Mouse (Mus musculus): ENCODE measurements around the gene Dab1. TPM values are rescaled to one million over a fixed set of nuclear protein-coding genes. Genes with fewer than 3 reads are reported as not detected.

Dab1 gene
- total RNA-seq, 2 experiments from 2014 or later = 103 to 134 TPM

DNA sequence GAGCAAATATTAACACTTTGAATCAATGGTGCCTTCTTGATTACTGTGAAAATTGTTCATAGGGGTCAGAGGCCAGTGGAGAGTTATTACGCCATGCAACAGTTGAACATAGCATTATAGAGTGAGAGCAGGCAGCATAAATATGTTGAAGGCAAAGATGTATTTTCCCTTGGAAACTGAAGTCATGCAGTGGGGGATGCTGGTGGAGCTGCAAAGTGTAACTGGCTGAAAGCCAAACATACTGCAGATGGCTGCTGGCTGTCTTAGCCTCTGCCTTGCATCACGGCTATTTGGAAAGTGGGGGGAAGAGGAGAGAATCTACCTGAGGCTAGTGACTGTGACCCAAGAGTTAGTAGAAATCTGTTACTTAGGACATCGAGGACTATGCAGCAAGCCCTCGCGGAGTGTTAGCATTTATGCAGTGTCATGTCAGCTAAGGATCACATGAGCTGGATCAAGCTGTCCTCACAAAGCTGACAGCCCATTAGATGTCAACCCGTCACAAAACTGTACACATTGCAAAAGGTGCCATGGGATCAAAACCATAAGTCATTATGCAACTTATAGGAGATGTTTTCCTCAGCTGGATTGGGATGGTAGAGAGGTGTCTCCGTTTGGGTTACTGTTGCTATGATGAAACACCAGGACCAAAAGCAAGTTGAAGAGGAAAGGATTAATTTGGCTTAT, 164.5 kb downstream of the Dab1 start:
- DNase-seq (ENCODE audit: low spot score in 2 of 2) = no peak
- intact Hi-C loops (cut with DNase I) = no loop called here

DNA sequence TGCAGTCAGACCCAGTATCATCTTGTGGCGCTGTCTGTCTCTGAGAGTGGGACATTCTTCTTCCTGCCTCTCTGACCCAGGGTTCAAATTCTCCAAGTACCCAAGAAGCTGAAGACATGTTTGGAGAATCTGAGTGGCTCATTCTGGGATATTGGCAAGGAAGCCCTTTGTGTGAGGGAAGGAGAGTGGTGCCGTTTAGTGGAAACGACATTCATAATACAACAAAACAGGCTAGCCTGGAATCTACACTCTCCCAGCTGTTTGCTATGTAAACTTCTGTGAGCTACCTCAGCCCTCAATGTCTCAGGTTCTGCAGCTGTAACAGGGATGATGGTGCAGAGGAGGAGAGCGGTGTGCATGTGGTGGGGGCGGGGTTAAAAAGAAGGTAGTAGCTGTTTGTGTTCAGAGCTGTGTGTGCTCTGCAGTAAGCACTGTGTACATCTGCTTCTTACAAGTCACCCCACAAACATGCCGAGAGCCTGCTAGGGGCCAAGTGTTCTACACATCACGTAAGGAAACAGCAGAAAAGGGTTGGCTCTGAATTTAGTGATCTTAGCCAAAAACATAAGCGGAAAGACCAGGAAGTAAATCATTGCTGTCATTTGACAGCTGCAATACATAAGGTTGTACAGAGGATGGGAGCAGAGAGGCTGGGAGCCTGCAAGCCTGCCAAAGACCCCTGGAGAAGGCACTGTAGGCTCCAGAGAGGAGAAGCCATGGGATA, 174.6 kb downstream of the Dab1 start:
- intact Hi-C loops (cut with DNase I) = no loop called here
- DNase-seq (ENCODE audit: low spot score in 2 of 2) = no peak

DNA sequence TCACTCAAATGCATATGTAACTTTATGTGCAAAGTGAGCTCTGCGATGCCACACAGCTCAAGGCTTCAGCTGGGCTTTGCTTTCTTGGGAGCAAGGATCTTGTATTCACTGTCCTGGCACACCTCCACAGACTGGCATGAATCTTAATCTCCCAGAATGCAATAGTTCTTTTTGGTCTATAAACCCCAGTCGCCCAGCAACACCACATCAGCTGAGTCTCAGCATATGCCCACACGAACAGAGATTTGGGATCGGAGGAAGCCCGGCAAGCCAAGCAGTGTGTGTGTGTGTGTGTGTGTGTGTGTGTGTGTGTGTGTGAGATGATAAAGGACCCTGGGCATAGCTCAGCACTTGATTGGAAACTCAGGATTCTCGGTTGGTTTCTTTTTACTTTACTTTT, 177.3 kb downstream of the Dab1 start:
- intact Hi-C loops (cut with DNase I) = no loop called here
- peak; percentile 11 to 42 for DNase-seq (ENCODE audit: low spot score in 2 of 2)

DNA sequence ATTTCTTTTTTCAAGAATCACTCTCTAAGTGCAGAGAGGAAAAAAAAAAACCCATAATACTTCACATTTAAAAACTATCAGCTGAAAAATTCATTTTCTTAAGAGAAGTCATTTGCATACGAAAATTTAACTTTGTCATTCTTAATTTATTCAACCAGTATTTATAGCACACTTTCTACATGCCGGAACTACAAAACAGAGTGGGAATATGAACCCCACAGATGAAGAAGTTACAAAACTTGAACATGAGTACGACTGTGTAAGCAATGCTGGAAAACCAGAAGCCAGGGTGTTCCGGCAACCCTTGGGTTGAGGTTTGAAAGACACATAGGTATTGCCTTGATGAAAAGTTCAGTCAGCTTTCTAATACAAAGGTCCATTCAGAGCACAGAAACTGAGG, 183.3 kb downstream of the Dab1 start:
- no peak for DNase-seq (ENCODE audit: low spot score in 2 of 2)

DNA sequence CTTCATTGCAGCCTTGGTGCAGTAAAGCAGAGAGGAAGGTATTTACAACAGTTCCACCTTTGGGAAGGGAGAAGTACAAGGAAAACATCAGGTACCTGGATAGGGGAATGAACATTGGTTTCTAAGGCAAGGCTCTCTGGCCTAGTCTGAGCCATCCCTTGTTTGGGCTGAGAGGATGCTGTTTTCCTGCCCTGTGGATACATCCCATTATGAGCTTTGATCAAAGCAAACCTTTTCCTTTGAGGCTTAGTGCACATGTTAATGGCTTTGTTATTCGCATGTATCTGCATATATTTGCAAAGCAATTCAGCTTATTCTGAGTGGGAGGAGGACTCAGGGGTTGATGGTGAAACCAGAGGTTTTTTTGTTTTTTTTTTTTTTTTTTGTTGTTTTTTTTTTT, 185.3 kb downstream of the Dab1 start:
- intact Hi-C loops (cut with DNase I) = no loop called here
- DNase-seq (ENCODE audit: low spot score in 2 of 2) = no peak

More for the DNA sequence above, 183.3 kb downstream of the Dab1 start:
- intact Hi-C loops (cut with DNase I) = no loop called here

DNA sequence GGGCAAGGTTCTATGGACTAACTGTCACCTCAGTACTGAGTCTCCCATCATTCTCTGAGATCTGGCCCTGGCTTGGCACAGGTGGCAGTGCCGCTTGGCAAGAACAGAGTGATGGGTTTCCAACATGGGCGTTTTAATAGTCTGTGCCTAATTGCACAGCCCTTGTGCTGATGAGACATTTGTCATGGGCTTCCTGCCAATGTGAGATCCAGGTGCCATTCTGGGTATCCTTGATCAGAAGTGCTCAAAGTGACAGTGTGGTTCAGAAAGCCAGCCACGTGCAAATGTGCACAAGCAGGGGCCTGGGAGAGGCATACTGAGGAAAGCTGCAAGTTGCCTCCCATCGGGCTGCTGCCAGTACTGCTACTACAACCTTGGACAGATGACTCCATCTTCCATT, 203.5 kb downstream of the Dab1 start:
- no peak for DNase-seq (ENCODE audit: low spot score in 2 of 2)

DNA sequence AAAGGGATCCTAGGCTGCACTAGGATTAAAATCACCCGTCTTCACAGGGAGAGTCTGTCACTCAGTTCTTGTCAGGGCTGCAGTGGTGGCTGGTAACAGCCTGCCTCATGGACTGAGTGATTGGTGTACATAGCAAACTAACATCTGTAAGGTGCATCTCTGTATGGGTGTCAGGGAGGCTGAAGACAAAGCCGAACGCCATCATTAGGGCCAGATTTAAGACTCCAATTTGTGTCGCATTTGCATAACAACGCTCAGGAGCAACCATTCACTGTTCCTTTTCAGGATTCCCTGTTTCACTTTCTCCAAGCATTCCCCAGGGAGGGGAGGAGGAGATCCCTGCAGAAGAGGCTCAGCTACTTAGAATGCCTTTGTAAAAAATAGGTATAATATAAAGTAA, 219.2 kb downstream of the Dab1 start:
- intact Hi-C loops (cut with DNase I) = no loop called here
- no peak for DNase-seq (ENCODE audit: low spot score in 2 of 2)

More for the DNA sequence above, 203.5 kb downstream of the Dab1 start:
- intact Hi-C loops (cut with DNase I) = no loop called here

DNA sequence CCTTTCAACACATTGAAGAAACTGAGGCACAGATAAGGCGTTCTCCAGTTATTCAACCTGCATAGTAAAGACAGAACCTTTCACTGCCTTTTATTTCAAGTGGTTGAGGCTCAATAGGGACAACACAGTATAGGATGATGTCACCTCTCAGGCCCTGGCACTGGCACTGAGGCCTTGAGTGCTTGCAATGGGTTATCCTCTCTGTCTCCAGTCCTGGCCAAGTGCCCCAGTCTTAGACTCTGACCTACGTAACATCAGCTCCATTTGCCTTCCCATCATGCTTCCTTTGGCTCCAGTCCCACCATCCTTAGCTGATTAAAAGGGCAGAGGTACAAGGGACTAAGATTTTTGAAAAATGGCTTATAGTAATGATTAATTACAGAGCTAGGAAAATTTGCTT, 220.4 kb downstream of the Dab1 start:
- intact Hi-C loops (cut with DNase I) = no loop called here
- no peak for DNase-seq (ENCODE audit: low spot score in 2 of 2)

DNA sequence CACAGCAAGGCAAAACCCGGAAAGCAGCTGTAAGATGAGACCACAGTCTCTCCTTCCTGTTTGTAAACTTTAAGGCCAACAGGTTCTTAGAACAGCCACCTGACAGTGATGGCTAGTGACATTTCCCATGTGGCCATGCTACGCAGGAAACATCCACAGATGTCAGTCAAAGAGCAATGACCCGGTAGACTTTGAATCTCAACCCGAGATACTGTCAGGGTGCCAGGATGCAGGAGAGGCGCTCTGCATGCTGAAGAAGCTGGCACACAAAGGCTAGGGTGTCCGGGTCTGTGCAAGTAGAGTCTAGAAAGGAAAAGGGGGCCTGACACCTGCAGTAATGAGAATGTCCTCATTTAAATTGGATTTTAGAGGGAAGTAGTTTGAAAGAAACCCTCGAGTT, 222.0 kb downstream of the Dab1 start:
- intact Hi-C loops (cut with DNase I) = no loop called here
- DNase-seq (ENCODE audit: low spot score in 2 of 2) = no peak

DNA sequence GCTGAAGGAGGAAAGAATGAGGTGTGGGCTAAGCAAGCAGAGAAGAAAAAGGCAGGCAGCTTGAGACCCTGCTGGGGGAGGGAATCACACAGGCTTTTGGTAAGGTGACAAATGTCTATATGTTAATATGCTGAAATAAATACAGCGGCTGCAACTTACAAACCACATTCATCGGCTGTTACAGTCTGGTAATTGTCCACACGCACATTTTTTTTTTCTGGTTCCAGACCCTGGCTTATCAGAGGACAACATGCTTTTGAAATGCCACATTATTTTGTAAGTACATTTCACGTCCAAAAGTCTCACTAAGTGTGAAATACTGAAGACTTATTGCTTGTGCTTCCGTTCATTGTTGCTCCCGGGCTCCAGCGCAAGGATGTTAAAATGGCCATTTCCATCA, 225.5 kb downstream of the Dab1 start:
- intact Hi-C loops (cut with DNase I) = no loop called here
- no peak for DNase-seq (ENCODE audit: low spot score in 2 of 2)

DNA sequence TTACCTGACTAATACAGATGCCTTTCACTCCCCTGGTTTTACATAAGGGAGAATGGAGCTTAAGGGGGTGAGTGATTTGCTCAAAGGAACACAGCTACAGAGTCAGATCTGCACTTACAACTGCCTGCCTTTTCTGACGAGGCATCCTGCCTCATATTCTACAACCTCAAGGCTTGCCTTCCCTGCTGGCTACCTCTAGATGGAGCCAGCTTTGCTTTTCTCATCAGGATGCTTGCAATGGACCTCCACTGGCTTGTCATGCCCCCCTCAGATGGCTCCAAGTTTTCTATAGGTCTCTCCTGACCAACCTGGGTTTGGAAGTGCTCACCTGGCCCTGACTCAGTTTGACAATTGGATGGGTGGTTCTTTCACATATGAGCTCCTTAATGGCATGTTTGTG, 238.0 kb downstream of the Dab1 start:
- intact Hi-C loops (cut with DNase I) = no loop called here
- DNase-seq (ENCODE audit: low spot score in 2 of 2) = no peak

DNA sequence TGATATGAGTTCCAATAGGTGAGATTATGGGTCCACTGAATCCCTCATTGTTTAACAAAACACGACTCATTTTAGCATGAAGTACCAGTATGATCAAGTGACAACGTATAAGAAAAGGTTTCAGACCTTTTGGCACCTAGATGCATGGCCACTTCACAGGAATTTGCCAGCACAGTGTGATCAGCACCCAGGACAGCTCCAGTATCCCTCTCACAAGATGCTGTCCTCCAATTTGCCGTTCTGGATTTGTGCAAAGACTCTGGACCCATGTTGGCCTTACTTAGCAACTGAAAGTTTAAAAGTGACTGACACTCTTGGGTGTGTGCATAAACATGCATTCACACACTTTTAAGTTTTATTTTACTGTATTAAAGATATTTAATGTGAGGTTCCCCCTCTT, 256.4 kb downstream of the Dab1 start:
- no peak for DNase-seq (ENCODE audit: low spot score in 2 of 2)
- intact Hi-C loops (cut with DNase I) = no loop called here

DNA sequence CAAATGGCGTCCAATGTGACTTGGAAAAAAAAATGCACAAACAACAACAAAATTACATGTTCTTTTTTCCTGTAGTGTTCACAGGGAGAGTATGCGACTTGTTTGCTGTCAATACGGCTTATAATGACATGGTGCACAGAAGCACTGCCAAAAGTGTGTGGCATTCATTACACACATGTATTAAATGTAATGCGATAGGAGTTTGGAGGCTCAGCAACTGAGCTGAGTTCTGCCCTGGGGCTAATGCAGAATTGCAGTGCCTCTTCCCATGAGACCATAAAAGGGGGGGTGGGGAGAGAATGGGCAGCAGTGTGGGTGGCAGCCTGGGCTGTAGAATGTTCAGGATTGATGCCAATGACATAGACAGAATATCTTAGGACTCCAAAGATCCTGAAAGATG, 259.7 kb downstream of the Dab1 start:
- intact Hi-C loops (cut with DNase I) = no loop called here
- no peak for DNase-seq (ENCODE audit: low spot score in 2 of 2)

DNA sequence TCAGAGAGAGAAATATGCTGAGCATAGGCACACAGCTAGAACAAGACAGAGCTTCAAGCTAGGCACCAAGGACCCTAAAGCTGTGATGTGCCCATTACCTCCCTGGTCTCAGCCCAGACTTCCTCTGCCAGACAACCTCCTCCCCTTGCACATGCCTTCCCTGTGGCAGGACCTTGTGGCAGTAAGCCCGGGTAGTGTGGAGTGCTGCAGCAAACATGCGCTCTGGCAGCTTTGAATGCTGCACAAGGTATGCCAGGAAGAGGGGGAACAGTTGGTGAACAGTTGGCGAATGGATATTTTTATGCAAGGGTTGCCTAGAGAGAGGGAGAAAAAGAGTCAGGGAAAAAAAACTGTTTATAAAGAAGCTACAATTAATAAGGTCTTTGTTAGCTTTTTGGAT, 262.5 kb downstream of the Dab1 start:
- DNase-seq (ENCODE audit: low spot score in 2 of 2) = peak; percentile 72 to 78
- intact Hi-C loops (cut with DNase I) = no loop called here

DNA sequence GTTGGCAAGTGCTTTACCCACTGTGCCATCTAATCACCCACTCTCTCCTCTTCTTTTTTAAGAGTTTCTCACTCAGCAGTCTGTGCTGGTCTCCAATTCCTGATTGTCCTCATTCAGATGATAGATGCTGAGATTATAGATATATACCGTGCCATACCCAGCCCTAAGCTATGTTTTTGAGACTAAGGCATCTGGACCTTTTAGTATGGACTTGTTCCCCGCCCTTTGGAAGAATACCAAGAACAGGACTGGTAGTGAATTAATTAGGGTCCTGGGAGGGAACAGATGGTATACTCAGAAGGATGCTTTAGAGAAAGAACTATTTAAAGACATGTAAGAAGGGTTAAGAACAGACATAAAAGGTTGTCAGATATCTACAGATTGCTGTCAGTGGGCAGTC, 268.9 kb downstream of the Dab1 start:
- intact Hi-C loops (cut with DNase I) = no loop called here
- DNase-seq (ENCODE audit: low spot score in 2 of 2) = no peak

DNA sequence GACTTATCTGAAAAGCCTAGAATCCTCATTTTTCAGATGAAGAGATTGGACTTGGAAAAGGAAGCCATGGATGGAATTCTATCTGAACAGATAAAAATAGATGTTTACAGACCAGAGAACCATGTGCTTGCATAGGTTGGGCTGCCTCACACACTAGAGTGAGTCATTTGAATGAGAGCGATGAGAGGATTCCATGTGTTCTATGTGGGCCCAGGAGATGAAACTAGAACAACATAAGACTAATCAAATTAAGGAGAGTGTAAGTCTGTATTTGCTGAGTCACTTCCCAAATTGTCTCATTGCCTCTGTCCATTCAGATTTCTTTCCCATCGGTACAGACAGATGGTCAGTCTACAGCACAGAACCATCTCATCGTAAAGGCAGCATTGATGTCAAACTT, 270.0 kb downstream of the Dab1 start:
- intact Hi-C loops (cut with DNase I) = no loop called here
- no peak for DNase-seq (ENCODE audit: low spot score in 2 of 2)

DNA sequence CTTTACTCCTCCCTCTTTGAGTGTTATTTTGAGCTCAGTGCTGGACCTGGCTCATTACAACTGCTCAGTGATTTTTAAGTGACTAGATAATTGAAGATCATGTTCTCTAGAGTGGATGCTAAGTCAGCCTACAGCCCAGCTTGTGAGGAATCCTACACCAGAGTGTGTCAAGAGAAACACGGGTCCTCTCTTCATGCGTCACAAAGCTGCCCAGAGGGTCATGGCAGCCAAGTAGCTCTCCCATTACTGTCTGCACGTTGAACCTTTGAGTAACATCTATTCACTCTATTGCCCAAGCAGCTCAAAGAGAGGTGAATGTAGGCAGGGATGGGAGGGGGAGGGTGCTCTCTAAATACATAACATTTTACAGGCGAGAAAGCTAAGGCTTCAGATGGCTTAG, 277.6 kb downstream of the Dab1 start:
- intact Hi-C loops (cut with DNase I) = no loop called here
- DNase-seq (ENCODE audit: low spot score in 2 of 2) = peak; percentile 23 to 29

DNA sequence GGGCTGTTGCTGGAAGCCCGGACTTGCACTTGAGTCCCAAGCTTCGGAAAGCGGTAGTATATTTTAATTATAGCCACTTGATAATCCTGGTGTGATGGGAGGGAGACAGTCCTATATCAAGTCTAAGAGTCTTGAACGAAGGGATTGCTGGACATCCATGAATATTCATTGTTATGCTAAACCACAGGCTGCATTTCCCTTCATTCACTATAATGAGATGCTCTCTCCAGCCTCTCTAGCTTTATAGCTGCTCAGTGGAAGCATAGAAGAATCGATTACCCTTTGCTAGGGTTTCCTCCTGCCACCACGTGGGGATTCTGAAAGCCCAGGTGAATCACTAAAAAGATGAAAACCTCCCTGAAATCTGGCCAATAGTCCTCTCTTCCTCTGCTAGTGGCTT, 278.5 kb downstream of the Dab1 start:
- no peak for DNase-seq (ENCODE audit: low spot score in 2 of 2)
- intact Hi-C loops (cut with DNase I) = no loop called here

DNA sequence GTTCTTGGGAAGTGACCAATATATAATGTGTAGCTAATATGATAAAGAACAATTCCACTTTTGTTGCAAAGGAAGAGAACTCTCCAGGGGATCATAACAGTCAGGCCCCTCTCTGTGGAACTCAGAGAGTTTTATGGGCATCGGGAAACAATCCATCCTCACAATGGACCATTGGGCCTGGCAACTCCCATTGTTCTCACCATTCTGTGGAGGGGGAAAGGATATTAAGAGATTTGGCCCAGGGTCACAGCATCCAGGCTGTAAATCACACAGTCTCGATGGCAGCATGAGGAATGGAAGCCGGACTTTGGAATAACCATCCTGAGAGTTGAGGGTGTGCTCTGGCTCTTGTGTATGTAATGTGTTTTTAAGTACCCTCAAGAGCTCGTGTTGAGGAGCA, 292.3 kb downstream of the Dab1 start:
- DNase-seq (ENCODE audit: low spot score in 2 of 2) = no peak
- intact Hi-C loops (cut with DNase I) = no loop called here

DNA sequence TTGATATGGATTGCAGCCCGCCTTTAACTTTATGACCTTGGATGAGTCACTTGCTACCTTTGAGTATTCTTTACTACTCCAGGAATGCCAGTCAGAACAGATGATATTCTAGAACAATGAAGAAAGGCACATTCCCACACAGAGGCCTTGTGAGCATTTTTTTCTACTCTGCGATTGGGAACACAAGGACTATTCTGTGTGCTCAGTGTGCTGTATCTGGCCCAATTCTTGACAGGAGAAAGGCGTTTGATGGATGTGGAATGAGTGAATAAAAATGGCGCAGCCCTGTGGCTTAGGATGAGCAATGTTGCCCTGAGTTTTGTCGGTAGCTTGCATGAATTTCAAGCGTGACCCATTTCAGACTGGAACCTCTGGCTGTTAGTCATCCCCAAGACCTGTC, 292.9 kb downstream of the Dab1 start:
- intact Hi-C loops (cut with DNase I) = no loop called here
- DNase-seq (ENCODE audit: low spot score in 2 of 2) = no peak

DNA sequence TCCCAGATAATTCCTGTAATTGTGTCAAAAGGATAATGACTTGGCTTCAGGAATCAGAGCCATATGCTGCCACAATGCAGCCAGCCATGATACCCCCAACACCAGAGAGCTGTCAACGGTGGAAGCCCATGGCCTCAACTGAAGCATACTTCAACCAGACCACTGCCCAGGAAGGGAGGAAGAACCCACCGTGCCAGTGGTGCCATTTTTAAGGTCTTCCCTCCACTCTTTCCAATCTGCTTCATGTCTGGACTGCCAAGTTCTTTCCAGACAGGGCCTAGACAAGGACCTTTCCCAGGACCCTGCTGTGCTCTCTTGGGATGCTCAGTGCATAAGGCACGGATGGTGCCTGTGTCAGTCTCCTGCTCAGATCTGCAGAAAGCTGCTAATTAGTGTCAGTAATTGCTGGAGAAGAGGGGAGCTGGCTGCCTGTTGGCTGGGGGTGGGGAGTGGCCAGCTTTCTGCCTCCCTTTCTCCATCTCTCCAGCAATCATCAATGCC, 303.3 kb downstream of the Dab1 start:
- no peak for DNase-seq (ENCODE audit: low spot score in 2 of 2)
- intact Hi-C loops (cut with DNase I) = no loop called here
